Mouse (Mus musculus) kidney, postnatal 0 days (tissue): ENCODE measurements around the gene Fem1a. TPM values are rescaled to one million over a fixed set of nuclear protein-coding genes. Genes with fewer than 3 reads are reported as not detected.

Experiments used
- ATAC-seq: fragments of 200-750 bp; cut with Nextera tagmentation; replicated peaks from 2 replicates; pipeline ENCODE4 v1.8.0; 2017; ENCODE audit warnings: low read depth, moderate number of reproducible peaks, moderate TSS enrichment, moderate library complexity; ENCODE audit not compliant: low FRiP score
- DNase-seq: peaks from one replicate; pipeline ENCODE4 v3.0.0-alpha.2; 2016; ENCODE audit warnings: low spot score
- H3K27ac ChIP-seq: fragments of 300-500 bp; sonication (generic); 2 replicates; pipeline ENCODE4 v1.5.1; 2014; ENCODE audit warnings: mild to moderate bottlenecking
- H3K27me3 ChIP-seq: fragments of 300-500 bp; sonication (generic); 2 replicates; pipeline ENCODE4 v1.6.1; 2014; ENCODE audit warnings: low read length, mixed read lengths; ENCODE audit not compliant: insufficient read depth
- H3K36me3 ChIP-seq: fragments of 300-500 bp; sonication (generic); 2 replicates; pipeline ENCODE4 v1.6.1; 2014; ENCODE audit warnings: low read length, mixed read lengths; ENCODE audit not compliant: insufficient read depth
- H3K4me1 ChIP-seq: fragments of 300-500 bp; sonication (generic); replicated peaks from 2 replicates; pipeline ENCODE4 v1.6.1; 2014; ENCODE audit warnings: antibody characterized with exemption, low read length, mixed read lengths; ENCODE audit not compliant: insufficient read depth
- H3K4me2 ChIP-seq: fragments of 300-500 bp; sonication (generic); 2 replicates; pipeline ENCODE4 v1.6.1; 2014; ENCODE audit warnings: mild to moderate bottlenecking, low read length, moderate library complexity, mixed read lengths
- H3K4me3 ChIP-seq: fragments of 300-500 bp; sonication (generic); replicated peaks from 2 replicates; pipeline ENCODE4 v1.5.1; 2014; ENCODE audit warnings: low read depth, low read length
- H3K9ac ChIP-seq: fragments of 300-500 bp; sonication (generic); 2 replicates; pipeline ENCODE4 v1.6.1; 2014; ENCODE audit warnings: low read depth, low read length
- H3K9me3 ChIP-seq: fragments of 300-500 bp; sonication (generic); replicated peaks from 2 replicates; pipeline ENCODE4 v1.6.1; 2016; ENCODE audit warnings: low read length, inconsistent platforms, mixed read lengths
- CTCF ChIP-seq: IDR thresholded peaks from 2 replicates; pipeline ENCODE4 v1.5.1; 2016; ENCODE audit warnings: antibody characterized with exemption, low read depth, mild to moderate bottlenecking, moderate library complexity
- WGBS: fragments of 180-500 bp; shearing (Covaris S2); extraction: QIAGEN DNeasy Blood & Tissue Kit; methylation state at CpG from one replicate; pipeline ENCODE4 v1.1.7; 2014; 5-methylcytosine and 5-hydroxymethylcytosine counted together
- polyA plus RNA-seq: library from polyadenylated mRNA; unstranded; fragments of >200 nt; fragmentation: Nextera tagmentation; extraction: Ambion mirVana; gene quantifications from 2 replicates; pipeline ENCODE4 v1.2.1, GENCODE M21; 2015

Fem1a gene
- polyA plus RNA-seq, 1 experiment from 2014 or later: 11.7 TPM

- Histone ChIP-seq H3K27ac (peak overlapping the region; percentile 13; the same call in 1 of the 2 replicates), H3K9me3 (no peaks in the 10 kb centered on the region), H3K4me3 (no peak overlapping the region), H3K27me3 (no peaks in the 10 kb centered on the region), H3K4me2 (no peak overlapping the region), H3K36me3 (peaks cover 7% of the 10 kb centered on the region), H3K9ac (no peak overlapping the region), H3K4me1 (no peaks in the 10 kb centered on the region)
- WGBS: 42% methylated on average over 3 of the region's 3 CpGs
- ATAC-seq (0 out of 2 replicates have a peak, but pooled peaks have one; percentile 6), DNase-seq (no peak)
- TF ChIP-seq CTCF: no peak
Measured at GRCm38 (mm10) chr17:56266271-56266670, 9.7 kb downstream of the Fem1a start.

- Histone ChIP-seq H3K27me3 (no peaks in the 10 kb centered on the region), H3K9me3 (no peaks in the 10 kb centered on the region), H3K4me1 (0 out of 2 replicates have a peak, but pooled peaks cover 5% of the 10 kb centered on the region), H3K36me3 (peaks cover 3% of the 10 kb centered on the region), H3K4me2 (peak overlapping the region; percentile 59), H3K9ac (peak overlapping the region; percentile 58), H3K4me3 (peak overlapping the region; percentile 24), H3K27ac (peak overlapping the region; percentile 84)
- ATAC-seq (peak; percentile 79), DNase-seq (peak; percentile 98)
- no peak for TF ChIP-seq CTCF
- WGBS: 17% methylated on average over 12 of the region's 12 CpGs
Measured at GRCm38 (mm10) chr17:56269153-56269630, 12.6 kb downstream of the Fem1a start.

GRCm38 (mm10) chr17:56269741-56270140 is 13.1 kb downstream of the Fem1a start:
- no peaks in the 10 kb centered on the region for H3K9me3 ChIP-seq
- no peak for DNase-seq
- TF ChIP-seq CTCF: no peak
- no peak overlapping the region; the same call in 1 of the 2 replicates for H3K4me3 ChIP-seq
- H3K9ac ChIP-seq: peak overlapping the region; percentile 28; the same call in 1 of the 2 replicates
- H3K36me3 ChIP-seq: peaks cover 3% of the 10 kb centered on the region
- WGBS: 70% methylated on average over 3 of the region's 3 CpGs
- H3K27ac ChIP-seq: peak overlapping the region; percentile 84
- H3K4me1 ChIP-seq: 0 out of 2 replicates have a peak, but pooled peaks cover 5% of the 10 kb centered on the region
- peak overlapping the region; percentile 59 for H3K4me2 ChIP-seq
- H3K27me3 ChIP-seq: no peaks in the 10 kb centered on the region
- ATAC-seq: no peak

- Histone ChIP-seq H3K36me3 (peaks cover 3% of the 10 kb centered on the region), H3K4me1 (0 out of 2 replicates have a peak, but pooled peaks cover 5% of the 10 kb centered on the region), H3K27ac (no peak overlapping the region), H3K9me3 (no peaks in the 10 kb centered on the region), H3K4me3 (no peak overlapping the region), H3K27me3 (no peaks in the 10 kb centered on the region), H3K9ac (no peak overlapping the region), H3K4me2 (no peak overlapping the region)
- ATAC-seq (no peak), DNase-seq (no peak)
- 85% methylated on average over 12 of the region's 12 CpGs for WGBS
- TF ChIP-seq CTCF: no peak; the same call in 1 of the 2 replicates
Measured at GRCm38 (mm10) chr17:56271609-56272253, 15.1 kb downstream of the Fem1a start.

- ATAC-seq: no peak
- 71% methylated on average over 3 of the region's 3 CpGs for WGBS
- H3K27ac ChIP-seq: no peak overlapping the region
- no peak overlapping the region for H3K4me3 ChIP-seq
- peaks cover 3% of the 10 kb centered on the region for H3K36me3 ChIP-seq
- no peaks in the 10 kb centered on the region for H3K9me3 ChIP-seq
- H3K27me3 ChIP-seq: no peaks in the 10 kb centered on the region
- peak overlapping the region; percentile 13; the same call in 1 of the 2 replicates for H3K9ac ChIP-seq
- DNase-seq: no peak
- H3K4me2 ChIP-seq: no peak overlapping the region
- peaks cover 5% of the 10 kb centered on the region; the same call in 1 of the 2 replicates for H3K4me1 ChIP-seq
- TF ChIP-seq CTCF: no peak
Measured at GRCm38 (mm10) chr17:56272644-56273043, 16.0 kb downstream of the Fem1a start.

GRCm38 (mm10) chr17:56273482-56273881 is 16.9 kb downstream of the Fem1a start:
- Histone ChIP-seq H3K4me2 (no peak overlapping the region), H3K9me3 (no peaks in the 10 kb centered on the region), H3K27me3 (no peaks in the 10 kb centered on the region), H3K9ac (peak overlapping the region; percentile 42; the same call in 1 of the 2 replicates), H3K27ac (no peak overlapping the region), H3K36me3 (peaks cover 6% of the 10 kb centered on the region), H3K4me1 (peaks cover 5% of the 10 kb centered on the region; the same call in 1 of the 2 replicates), H3K4me3 (no peak overlapping the region)
- WGBS: 69% methylated on average over 7 of the region's 7 CpGs
- ATAC-seq (no peak), DNase-seq (no peak)
- TF ChIP-seq CTCF: no peak
